ENCODE assay signal across 26 mouse cellular contexts in the genomic region with DNA sequence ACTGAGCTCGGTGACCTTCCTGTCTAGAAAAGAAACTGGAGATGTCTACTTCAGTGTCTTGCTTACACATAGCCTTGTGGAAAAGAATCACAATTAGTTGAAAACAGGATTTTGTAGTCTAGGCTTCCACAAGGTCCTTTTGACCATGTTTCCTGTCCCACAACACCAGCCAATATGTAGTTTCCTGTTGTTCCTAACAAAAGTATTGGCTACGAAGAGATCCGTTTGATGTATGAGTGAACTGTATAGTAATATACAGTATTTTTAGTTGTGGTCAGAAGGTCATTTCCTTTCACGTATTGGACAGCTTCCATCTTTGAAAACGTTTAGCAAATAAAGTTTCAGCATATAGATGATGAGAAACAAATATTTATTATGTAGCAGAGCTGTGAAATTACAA. TPM values are rescaled to one million over a fixed set of nuclear protein-coding genes. Genes with fewer than 3 reads are reported as not detected.
A peak's percentile ranks its signal among the peaks of the same experiment; 100 is the strongest.
DNase-seq lines count a peak whose midpoint lies in the region; ATAC-seq and TF ChIP-seq lines count a peak whose summit lies in the region.
"Had no signal": no experiment of that assay in that cellular context is flagged by ENCODE, and none has a peak within 500 bp of the region (broad histone marks: within the 10 kb centered on the region; RNA-seq: fewer than 3 reads in every experiment).

No protein-coding gene starts in this region.

- no peak overlapping the region for H3K4me2 ChIP-seq in heart, postnatal 0 days (ENCODE audit: low read depth, low read length)
- no peak overlapping the region for H3K4me2 ChIP-seq in kidney, embryonic 16.5 days (replicated peaks; ENCODE audit: low read depth, low read length)
- no peak overlapping the region for H3K4me2 ChIP-seq in lung, embryonic 14.5 days
- H3K4me2 ChIP-seq: embryonic facial prominence, embryonic 12.5 days; embryonic facial prominence, embryonic 15.5 days; heart, embryonic 12.5 days; heart, embryonic 15.5 days; hindbrain, embryonic 14.5 days had no signal

- H3K36me3 ChIP-seq in heart, postnatal 0 days (replicated peaks; ENCODE audit: control insufficient read depth, insufficient read depth, low read length) = peaks cover 3% of the 10 kb centered on the region; the same call in 1 of the 2 replicates
- H3K36me3 ChIP-seq in kidney, embryonic 16.5 days (ENCODE audit: insufficient read depth, low read length) = peaks cover 4% of the 10 kb centered on the region; the same call in 1 of the 2 replicates
- no peaks in the 10 kb centered on the region for H3K36me3 ChIP-seq in lung, embryonic 14.5 days (ENCODE audit: insufficient read depth)
- H3K36me3 ChIP-seq: heart, embryonic 15.5 days had no signal

- H3K4me3 ChIP-seq in heart, postnatal 0 days (ENCODE audit: low read depth, low read length) = no peak overlapping the region
- H3K4me3 ChIP-seq in kidney, embryonic 16.5 days (ENCODE audit: low read length) = no peak overlapping the region
- no peak overlapping the region for H3K4me3 ChIP-seq in lung, embryonic 14.5 days (ENCODE audit: low read depth, low read length)
- H3K4me3 ChIP-seq: embryonic facial prominence, embryonic 12.5 days; embryonic facial prominence, embryonic 15.5 days; gastrocnemius, adult 2 months; heart, embryonic 12.5 days; heart, embryonic 15.5 days; hindbrain, embryonic 10.5 days had no signal

- H3K27me3 ChIP-seq in heart, postnatal 0 days (ENCODE audit: control insufficient read depth, insufficient read depth, low read length) = no peaks in the 10 kb centered on the region
- H3K27me3 ChIP-seq in kidney, embryonic 16.5 days (ENCODE audit: insufficient read depth, low read length) = no peaks in the 10 kb centered on the region
- H3K27me3 ChIP-seq in lung, embryonic 14.5 days (ENCODE audit: insufficient read depth, low read length) = no peaks in the 10 kb centered on the region
- H3K27me3 ChIP-seq: embryonic facial prominence, embryonic 12.5 days; embryonic facial prominence, embryonic 15.5 days; heart, embryonic 12.5 days; heart, embryonic 15.5 days had no signal

- ATAC-seq in heart, postnatal 0 days (ENCODE audit: insufficient read depth, low read depth) = no peak
- ATAC-seq in kidney, embryonic 16.5 days (ENCODE audit: low FRiP score, low TSS enrichment) = no peak
- ATAC-seq in lung, embryonic 14.5 days (ENCODE audit: insufficient read depth) = peak; percentile 14; the same call in 1 of the 2 replicates
- ATAC-seq: CD4-positive, CD25-positive, alpha-beta regulatory T cell, adult 4 months; forebrain, embryonic 14.5 days; forebrain, postnatal 0 days had no signal

- no peak for TF ChIP-seq CTCF in heart, postnatal 0 days (IDR thresholded peaks at IDR 0.05; ENCODE audit: low read depth)
- no peak for TF ChIP-seq CTCF in lung, embryonic 14.5 days (IDR thresholded peaks at IDR 0.05; ENCODE audit: low read depth)

- no peak for TF ChIP-seq EP300 in heart, postnatal 0 days (IDR thresholded peaks at IDR 0.05; ENCODE audit: low read depth)

- H3K27ac ChIP-seq in heart, postnatal 0 days (ENCODE audit: low read depth) = 0 out of 2 replicates have a peak overlapping the region, but pooled peaks have one; percentile 26
- H3K27ac ChIP-seq in kidney, embryonic 16.5 days (ENCODE audit: low read length) = peak overlapping the region; percentile 27; the same call in 1 of the 2 replicates
- H3K27ac ChIP-seq in lung, embryonic 14.5 days (ENCODE audit: low read depth) = no peak overlapping the region
- H3K27ac ChIP-seq: embryonic facial prominence, embryonic 12.5 days; embryonic facial prominence, embryonic 15.5 days; gastrocnemius, adult 2 months; heart, embryonic 15.5 days; hindbrain, embryonic 10.5 days; hindbrain, embryonic 14.5 days had no signal

- WGBS in heart, postnatal 0 days = 61% methylated on average over 5 of the region's 5 CpGs
- 57% methylated on average over 5 of the region's 5 CpGs for WGBS in kidney, embryonic 16.5 days
- WGBS in lung, embryonic 14.5 days = 53% methylated on average over 5 of the region's 5 CpGs

- no peaks in the 10 kb centered on the region for H3K9me3 ChIP-seq in heart, postnatal 0 days (replicated peaks; ENCODE audit: control insufficient read depth, low read length)
- H3K9me3 ChIP-seq in kidney, embryonic 16.5 days (ENCODE audit: low read length) = no peaks in the 10 kb centered on the region
- no peaks in the 10 kb centered on the region for H3K9me3 ChIP-seq in lung, embryonic 14.5 days (ENCODE audit: low read depth, low read length)
- H3K9me3 ChIP-seq: embryonic facial prominence, embryonic 12.5 days; embryonic facial prominence, embryonic 15.5 days; heart, embryonic 15.5 days had no signal

- intact Hi-C loops in heart, postnatal 36 days (cut with DNase I) = no loop called here

- no peak overlapping the region for H3K9ac ChIP-seq in heart, postnatal 0 days (replicated peaks; ENCODE audit: low read depth, low read length)
- H3K9ac ChIP-seq in kidney, embryonic 16.5 days (replicated peaks; ENCODE audit: low read length) = no peak overlapping the region
- H3K9ac ChIP-seq in lung, embryonic 14.5 days = no peak overlapping the region
- H3K9ac ChIP-seq: embryonic facial prominence, embryonic 12.5 days; embryonic facial prominence, embryonic 15.5 days; forebrain, postnatal 0 days; heart, embryonic 12.5 days; heart, embryonic 15.5 days; hindbrain, embryonic 14.5 days had no signal

- no peaks in the 10 kb centered on the region for H3K4me1 ChIP-seq in heart, postnatal 0 days (ENCODE audit: control insufficient read depth, insufficient read depth)
- H3K4me1 ChIP-seq in kidney, embryonic 16.5 days (ENCODE audit: insufficient read depth, low read length) = 0 out of 2 replicates have a peak, but pooled peaks cover 3% of the 10 kb centered on the region
- no peaks in the 10 kb centered on the region for H3K4me1 ChIP-seq in lung, embryonic 14.5 days (ENCODE audit: insufficient read depth)
- H3K4me1 ChIP-seq: embryonic facial prominence, embryonic 12.5 days; embryonic facial prominence, embryonic 15.5 days; heart, embryonic 12.5 days; heart, embryonic 15.5 days had no signal

- peak; percentile 9 for DNase-seq in heart, postnatal 0 days (ENCODE audit: low spot score)
- DNase-seq in heart, postnatal 36 days = no peak
- no peak for DNase-seq in kidney, adult 9 months
- peak; percentile 73 for DNase-seq in lung, embryonic 14.5 days
- DNase-seq in lung, postnatal 36 days = no peak
- peak; percentile 41 for DNase-seq in 416B (ENCODE audit: low read depth)
- DNase-seq: adrenal gland, adult 2 months; adrenal gland, postnatal 14 days; cerebellum, adult 11 months; cerebellum, adult 2 months; cerebellum, adult 9-11 months; cerebellum, postnatal 25 days; forebrain, postnatal 0 days; gastrocnemius, adult 2 months; gastrocnemius, postnatal 14 days; heart, adult 11 months had no signal

RNA-seq across cellular contexts. Expression of gene Ppp1r9a, which starts 15.8 kb away (rescaled TPM):
- 11.3 and 11.6 TPM in 2 replicates for total RNA-seq in heart, postnatal 0 days (2014; rRNA removed; ENCODE audit: low replicate concordance)
- polyA plus RNA-seq in heart, postnatal 0 days (2015; fragmentation: Nextera tagmentation; extraction: Ambion mirVana) = 6.8 and 8.3 TPM in 2 replicates
- 10 to 100 TPM; 12.1 to 13.3 TPM for total RNA-seq in heart, postnatal 36 days (2021)
- polyA plus RNA-seq in kidney, embryonic 16.5 days (2015; fragmentation: Nextera tagmentation; extraction: Ambion mirVana) = 14.9 and 15.9 TPM in 2 replicates
- 22.5 and 25.2 TPM in 2 replicates for polyA plus RNA-seq in lung, embryonic 14.5 days (2014; fragmentation: Nextera tagmentation; extraction: Ambion mirVana)
- total RNA-seq: MEL had no signal

Comparison
In these comparisons a context has a peak if more than half of its experiments do, and no peak if none do; other contexts are left out.
1. DNase-seq: peak in heart, postnatal 0 days (single experiment), lung, embryonic 14.5 days (single experiment) and 416B (single experiment); none in heart, postnatal 36 days (0 of 2), kidney, adult 9 months (single experiment) and lung, postnatal 36 days (single experiment).